Mouse (Mus musculus): Measurements from ENCODE around the gene Hjurp.

GRCm38 (mm10) chr1:88231803-88232499 is 45.5 kb downstream of the Hjurp start:
- TF ChIP-seq POLR2A (IDR thresholded peaks at IDR 0.05; ENCODE audit: insufficient read depth, low read length) (no peak), EP300 (IDR thresholded peaks at IDR 0.05; ENCODE audit: insufficient read depth, low read depth, low read length) (no peak), CTCF (IDR thresholded peaks at IDR 0.05; ENCODE audit: low read depth, low read length) (no peak)

Measured in ES-Bruce4 (cell line).